In the genomic region with DNA sequence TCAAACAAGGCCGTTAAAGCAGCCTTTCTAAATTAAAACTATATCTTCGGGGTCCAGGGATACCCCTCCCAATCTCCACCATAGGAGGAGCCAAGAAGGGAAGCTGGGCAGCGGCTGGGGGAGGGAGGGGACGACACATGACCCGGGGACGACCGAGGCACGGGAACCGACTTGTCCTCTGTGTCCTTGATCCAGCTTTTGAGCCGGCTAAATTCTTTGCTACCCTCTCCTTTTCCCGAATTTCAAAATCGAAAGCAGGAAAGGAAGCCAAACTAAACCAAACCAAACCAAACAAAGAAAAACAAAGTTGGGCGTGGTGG, we compare ENCODE assay signal across 8 mouse cellular contexts. TPM values are rescaled to one million over a fixed set of nuclear protein-coding genes. Genes with fewer than 3 reads are reported as not detected.
DNase-seq lines count a peak whose midpoint lies in the region; ATAC-seq lines count a peak whose summit lies in the region.

No protein-coding gene starts in this region.

- DNase-seq in frontal cortex, postnatal 10 days (ENCODE audit: low spot score in 2 of 2) = peak; percentile 60 to 65
- DNase-seq in embryonic facial prominence, embryonic 11.5 days (ENCODE audit: low spot score) = peak; percentile 74
- peak; percentile 64 for DNase-seq in thymus, postnatal 0 days (ENCODE audit: low spot score)

- H3K4me3 ChIP-seq in embryonic facial prominence, embryonic 11.5 days (ENCODE audit: low read depth, low read length) = peak overlapping the region; percentile 93
- peak overlapping the region; percentile 81 for H3K4me3 ChIP-seq in heart, embryonic 12.5 days
- H3K4me3 ChIP-seq in kidney, embryonic 16.5 days (ENCODE audit: low read length) = peak overlapping the region; percentile 89
- H3K4me3 ChIP-seq in liver, embryonic 16.5 days (ENCODE audit: low read depth, low read length) = peak overlapping the region; percentile 97
- peak overlapping the region; percentile 99 for H3K4me3 ChIP-seq in neural tube, embryonic 15.5 days (replicated peaks)

- H3K4me1 ChIP-seq in embryonic facial prominence, embryonic 11.5 days (ENCODE audit: control insufficient read depth, insufficient read depth, low read length) = no peaks in the 10 kb centered on the region; the same call in 1 of the 2 replicates
- peaks cover 21% of the 10 kb centered on the region for H3K4me1 ChIP-seq in heart, embryonic 12.5 days (replicated peaks)
- peaks cover 21% of the 10 kb centered on the region for H3K4me1 ChIP-seq in kidney, embryonic 16.5 days (ENCODE audit: insufficient read depth, low read length)
- H3K4me1 ChIP-seq in liver, embryonic 16.5 days (ENCODE audit: control insufficient read depth, low read depth, low read length) = peaks cover 45% of the 10 kb centered on the region
- H3K4me1 ChIP-seq in neural tube, embryonic 15.5 days = peaks cover 32% of the 10 kb centered on the region

- peak overlapping the region; percentile 65 for H3K4me2 ChIP-seq in embryonic facial prominence, embryonic 11.5 days (ENCODE audit: low read depth, low read length)
- H3K4me2 ChIP-seq in heart, embryonic 12.5 days = peak overlapping the region; percentile 73
- peak overlapping the region; percentile 71 for H3K4me2 ChIP-seq in kidney, embryonic 16.5 days (replicated peaks; ENCODE audit: low read depth, low read length)
- peak overlapping the region; percentile 86 for H3K4me2 ChIP-seq in liver, embryonic 16.5 days (ENCODE audit: low read depth, low read length)
- peak overlapping the region; percentile 89 for H3K4me2 ChIP-seq in neural tube, embryonic 15.5 days

- peaks cover 3% of the 10 kb centered on the region for H3K36me3 ChIP-seq in embryonic facial prominence, embryonic 11.5 days (replicated peaks; ENCODE audit: control insufficient read depth, insufficient read depth, low read depth, low read length)
- peaks cover 25% of the 10 kb centered on the region for H3K36me3 ChIP-seq in heart, embryonic 12.5 days
- peaks cover 25% of the 10 kb centered on the region for H3K36me3 ChIP-seq in kidney, embryonic 16.5 days (ENCODE audit: insufficient read depth, low read length)
- peaks cover 36% of the 10 kb centered on the region for H3K36me3 ChIP-seq in liver, embryonic 16.5 days (ENCODE audit: control insufficient read depth, insufficient read depth)
- peaks cover 25% of the 10 kb centered on the region for H3K36me3 ChIP-seq in neural tube, embryonic 15.5 days

- WGBS in embryonic facial prominence, embryonic 11.5 days = 0% methylated on average over 13 of the region's 13 CpGs
- 0% methylated on average over 13 of the region's 13 CpGs for WGBS in heart, embryonic 12.5 days
- WGBS in kidney, embryonic 16.5 days = under 1% methylated on average over 13 of the region's 13 CpGs
- WGBS in liver, embryonic 16.5 days (ENCODE audit: insufficient replicate concordance) = 0% methylated on average over 13 of the region's 13 CpGs
- under 1% methylated on average over 13 of the region's 13 CpGs for WGBS in neural tube, embryonic 15.5 days

- peak overlapping the region; percentile 36 for H3K27ac ChIP-seq in embryonic facial prominence, embryonic 11.5 days (replicated peaks; ENCODE audit: low read depth, low read length)
- H3K27ac ChIP-seq in heart, embryonic 12.5 days (ENCODE audit: poor library complexity, severe bottlenecking) = peak overlapping the region; percentile 81
- H3K27ac ChIP-seq in kidney, embryonic 16.5 days (ENCODE audit: low read length) = peak overlapping the region; percentile 95
- H3K27ac ChIP-seq in liver, embryonic 16.5 days (ENCODE audit: low read length) = peak overlapping the region; percentile 90
- peak overlapping the region; percentile 96 for H3K27ac ChIP-seq in neural tube, embryonic 15.5 days (replicated peaks)

- H3K27me3 ChIP-seq in embryonic facial prominence, embryonic 11.5 days (ENCODE audit: control insufficient read depth, insufficient read depth, low read length) = no peaks in the 10 kb centered on the region
- no peaks in the 10 kb centered on the region for H3K27me3 ChIP-seq in heart, embryonic 12.5 days (replicated peaks)
- no peaks in the 10 kb centered on the region for H3K27me3 ChIP-seq in kidney, embryonic 16.5 days (ENCODE audit: insufficient read depth, low read length)
- no peaks in the 10 kb centered on the region for H3K27me3 ChIP-seq in liver, embryonic 16.5 days (ENCODE audit: control insufficient read depth, insufficient read depth, low read depth, low read length)
- H3K27me3 ChIP-seq in neural tube, embryonic 15.5 days (replicated peaks) = no peaks in the 10 kb centered on the region

- no peak for ATAC-seq in frontal cortex, adult (ENCODE audit: low TSS enrichment)
- peak; percentile 67; the same call in 1 of the 2 replicates for ATAC-seq in embryonic facial prominence, embryonic 11.5 days (replicated peaks; ENCODE audit: insufficient number of reproducible peaks, low FRiP score, low TSS enrichment, low read depth)
- peak; percentile 72 for ATAC-seq in heart, embryonic 12.5 days (ENCODE audit: insufficient number of reproducible peaks, low FRiP score)
- ATAC-seq in kidney, embryonic 16.5 days (ENCODE audit: low FRiP score, low TSS enrichment) = peak; percentile 64; the same call in 1 of the 2 replicates
- peak; percentile 39; the same call in 1 of the 2 replicates for ATAC-seq in liver, embryonic 16.5 days (ENCODE audit: low read depth)
- ATAC-seq in neural tube, embryonic 15.5 days (ENCODE audit: low FRiP score) = peak; percentile 79

- no peaks in the 10 kb centered on the region for H3K9me3 ChIP-seq in embryonic facial prominence, embryonic 11.5 days (replicated peaks; ENCODE audit: control insufficient read depth, low read length)
- no peaks in the 10 kb centered on the region for H3K9me3 ChIP-seq in heart, embryonic 12.5 days (replicated peaks)
- no peaks in the 10 kb centered on the region for H3K9me3 ChIP-seq in kidney, embryonic 16.5 days (ENCODE audit: low read length)
- H3K9me3 ChIP-seq in liver, embryonic 16.5 days (replicated peaks; ENCODE audit: control insufficient read depth, low read length) = no peaks in the 10 kb centered on the region
- H3K9me3 ChIP-seq in neural tube, embryonic 15.5 days (replicated peaks) = no peaks in the 10 kb centered on the region

- H3K9ac ChIP-seq in embryonic facial prominence, embryonic 11.5 days (replicated peaks; ENCODE audit: low read length) = peak overlapping the region; percentile 57
- peak overlapping the region; percentile 65 for H3K9ac ChIP-seq in heart, embryonic 12.5 days
- peak overlapping the region; percentile 89 for H3K9ac ChIP-seq in kidney, embryonic 16.5 days (replicated peaks; ENCODE audit: low read length)
- peak overlapping the region; percentile 83 for H3K9ac ChIP-seq in liver, embryonic 16.5 days (ENCODE audit: low read depth, low read length)
- peak overlapping the region; percentile 65 for H3K9ac ChIP-seq in neural tube, embryonic 15.5 days (replicated peaks)

RNA-seq across cellular contexts. Expression of gene Rsrp1, which starts 0.5 kb away (rescaled TPM):
- 351 and 368 TPM in 2 replicates for polyA plus RNA-seq in embryonic facial prominence, embryonic 11.5 days (2014; fragmentation: Nextera tagmentation; extraction: Ambion mirVana)
- polyA plus RNA-seq in heart, embryonic 12.5 days (2016; fragmentation: Nextera tagmentation; extraction: Ambion mirVana) = 386 and 405 TPM in 2 replicates
- polyA plus RNA-seq in kidney, embryonic 16.5 days (2015; fragmentation: Nextera tagmentation; extraction: Ambion mirVana) = 449 and 450 TPM in 2 replicates
- polyA plus RNA-seq in liver, embryonic 16.5 days (2015; fragmentation: Nextera tagmentation; extraction: Ambion mirVana) = 315 and 330 TPM in 2 replicates
- 460 and 502 TPM in 2 replicates for polyA plus RNA-seq in neural tube, embryonic 15.5 days (2015; fragmentation: Nextera tagmentation; extraction: Ambion mirVana)
- polyA plus RNA-seq in thymus, postnatal 0 days (2015; fragmentation: Nextera tagmentation; extraction: Ambion mirVana) = 822 and 855 TPM in 2 replicates

RNA-seq across cellular contexts. Expression of gene Syf2, which starts 7.8 kb away (rescaled TPM):
- polyA plus RNA-seq in embryonic facial prominence, embryonic 11.5 days (2014; fragmentation: Nextera tagmentation; extraction: Ambion mirVana) = 69.5 and 79.5 TPM in 2 replicates
- polyA plus RNA-seq in heart, embryonic 12.5 days (2016; fragmentation: Nextera tagmentation; extraction: Ambion mirVana) = 55.7 and 61.9 TPM in 2 replicates
- 82.6 and 90.6 TPM in 2 replicates for polyA plus RNA-seq in kidney, embryonic 16.5 days (2015; fragmentation: Nextera tagmentation; extraction: Ambion mirVana)
- polyA plus RNA-seq in liver, embryonic 16.5 days (2015; fragmentation: Nextera tagmentation; extraction: Ambion mirVana) = 43.9 and 47.8 TPM in 2 replicates
- 55.7 and 62.0 TPM in 2 replicates for polyA plus RNA-seq in neural tube, embryonic 15.5 days (2015; fragmentation: Nextera tagmentation; extraction: Ambion mirVana)
- polyA plus RNA-seq in thymus, postnatal 0 days (2015; fragmentation: Nextera tagmentation; extraction: Ambion mirVana) = 171 and 176 TPM in 2 replicates

RNA-seq across cellular contexts. Expression of gene Tmem50a, which starts 8.1 kb away (rescaled TPM):
- 148 and 151 TPM in 2 replicates for polyA plus RNA-seq in embryonic facial prominence, embryonic 11.5 days (2014; fragmentation: Nextera tagmentation; extraction: Ambion mirVana)
- polyA plus RNA-seq in heart, embryonic 12.5 days (2016; fragmentation: Nextera tagmentation; extraction: Ambion mirVana) = 140 and 145 TPM in 2 replicates
- 177 and 178 TPM in 2 replicates for polyA plus RNA-seq in kidney, embryonic 16.5 days (2015; fragmentation: Nextera tagmentation; extraction: Ambion mirVana)
- polyA plus RNA-seq in liver, embryonic 16.5 days (2015; fragmentation: Nextera tagmentation; extraction: Ambion mirVana) = 79.1 and 82.5 TPM in 2 replicates
- polyA plus RNA-seq in neural tube, embryonic 15.5 days (2015; fragmentation: Nextera tagmentation; extraction: Ambion mirVana) = 198 and 218 TPM in 2 replicates
- 247 and 304 TPM in 2 replicates for polyA plus RNA-seq in thymus, postnatal 0 days (2015; fragmentation: Nextera tagmentation; extraction: Ambion mirVana)

RNA-seq across cellular contexts. Expression of gene Rhd, which starts 58.5 kb away (rescaled TPM):
- polyA plus RNA-seq in embryonic facial prominence, embryonic 11.5 days (2014; fragmentation: Nextera tagmentation; extraction: Ambion mirVana) = 13.7 and 19.7 TPM in 2 replicates
- polyA plus RNA-seq in heart, embryonic 12.5 days (2016; fragmentation: Nextera tagmentation; extraction: Ambion mirVana) = 23.6 and 28.1 TPM in 2 replicates
- 2.7 and 3.0 TPM in 2 replicates for polyA plus RNA-seq in kidney, embryonic 16.5 days (2015; fragmentation: Nextera tagmentation; extraction: Ambion mirVana)
- 522 and 550 TPM in 2 replicates for polyA plus RNA-seq in liver, embryonic 16.5 days (2015; fragmentation: Nextera tagmentation; extraction: Ambion mirVana)
- polyA plus RNA-seq in neural tube, embryonic 15.5 days (2015; fragmentation: Nextera tagmentation; extraction: Ambion mirVana) = 1.6 and 1.9 TPM in 2 replicates
- 0.34 and 0.45 TPM in 2 replicates for polyA plus RNA-seq in thymus, postnatal 0 days (2015; fragmentation: Nextera tagmentation; extraction: Ambion mirVana)

Comparison
In these comparisons a context has a peak if more than half of its experiments do, and no peak if none do; other contexts are left out.
1. H3K27ac ChIP-seq: peak in every context shown above with its lines; median percentile 96 in neural tube, embryonic 15.5 days; 95 in kidney, embryonic 16.5 days; 90 in liver, embryonic 16.5 days; 81 in heart, embryonic 12.5 days; 36 in embryonic facial prominence, embryonic 11.5 days.